Mouse (Mus musculus): ENCODE data around the gene Atp2b2. TPM values are rescaled to one million over a fixed set of nuclear protein-coding genes. Genes with fewer than 3 reads are reported as not detected.

Gene Atp2b2
- polyA plus RNA-seq, 1 experiment from 2014 or later: 0.06 TPM

DNA sequence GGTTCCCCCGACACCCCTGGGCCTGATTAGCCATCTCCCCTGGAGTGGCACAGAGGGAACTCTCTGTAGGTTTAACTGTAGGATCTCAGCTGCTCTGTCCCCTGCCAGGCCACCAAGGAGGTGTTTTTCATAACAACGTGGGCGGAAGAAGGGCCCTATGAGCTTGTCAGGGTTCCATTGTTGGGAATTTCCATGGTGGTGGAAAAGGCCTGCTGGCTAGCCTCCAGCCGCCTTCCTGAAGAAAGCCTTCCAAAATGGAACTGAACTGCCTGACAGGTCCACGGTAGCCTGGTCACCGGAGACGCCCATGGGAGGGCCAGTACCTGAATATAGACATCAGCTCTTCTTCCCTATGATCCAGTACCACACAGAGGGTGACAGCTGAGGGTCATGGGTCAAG is 169.8 kb downstream of the Atp2b2 start:
- H3K27me3 ChIP-seq: peaks cover 29% of the 10 kb centered on the region
- TF ChIP-seq CTCF (IDR thresholded peaks at IDR 0.05): no peak
- in situ Hi-C loops (cut with MboI; ENCODE audit: low pct_unique_long_range_greater_than_20kb): no loop called here
- ATAC-seq (no peak), DNase-seq (ENCODE audit: low read depth, low spot score) (no peak)
- CTCF ChIA-PET: no interaction called here
- POLR2A ChIA-PET: no interaction called here

- in situ Hi-C loops (cut with MboI; ENCODE audit: low pct_unique_long_range_greater_than_20kb): no loop called here
- no peak for ATAC-seq
- DNase-seq (ENCODE audit: low read depth, low spot score): no peak
- TF ChIP-seq CTCF (IDR thresholded peaks at IDR 0.05): no peak
- CTCF ChIA-PET: no interaction called here
- H3K27me3 ChIP-seq: peaks cover 41% of the 10 kb centered on the region
- POLR2A ChIA-PET: no interaction called here
These were observed 171.6 kb downstream of the Atp2b2 start for GRCm38 (mm10) chr6:113870775-113871174.

- no peak for ATAC-seq
- POLR2A ChIA-PET: no interaction called here
- no peak for TF ChIP-seq CTCF (IDR thresholded peaks at IDR 0.05)
- CTCF ChIA-PET: no interaction called here
- in situ Hi-C loops (cut with MboI; ENCODE audit: low pct_unique_long_range_greater_than_20kb): no loop called here
- H3K27me3 ChIP-seq: peaks cover 48% of the 10 kb centered on the region
- DNase-seq (ENCODE audit: low read depth, low spot score): no peak
These were observed 173.9 kb downstream of the Atp2b2 start for GRCm38 (mm10) chr6:113868552-113868951.

GRCm38 (mm10) chr6:113865699-113866098 is 176.7 kb downstream of the Atp2b2 start:
- in situ Hi-C loops (cut with MboI; ENCODE audit: low pct_unique_long_range_greater_than_20kb): no loop called here
- ATAC-seq: peak; percentile 13
- no peak for DNase-seq (ENCODE audit: low read depth, low spot score)
- ChIA-PET POLR2A (no interaction called here), CTCF (no interaction called here)
- H3K27me3 ChIP-seq: peaks cover 33% of the 10 kb centered on the region
- TF ChIP-seq CTCF (IDR thresholded peaks at IDR 0.05): no peak

GRCm38 (mm10) chr6:113864812-113865211 is 177.6 kb downstream of the Atp2b2 start:
- DNase-seq (ENCODE audit: low read depth, low spot score) (no peak), ATAC-seq (no peak)
- ChIA-PET CTCF (no interaction called here), POLR2A (no interaction called here)
- in situ Hi-C loops (cut with MboI; ENCODE audit: low pct_unique_long_range_greater_than_20kb): no loop called here
- peaks cover 32% of the 10 kb centered on the region for H3K27me3 ChIP-seq
- no peak for TF ChIP-seq CTCF (IDR thresholded peaks at IDR 0.05)

DNA sequence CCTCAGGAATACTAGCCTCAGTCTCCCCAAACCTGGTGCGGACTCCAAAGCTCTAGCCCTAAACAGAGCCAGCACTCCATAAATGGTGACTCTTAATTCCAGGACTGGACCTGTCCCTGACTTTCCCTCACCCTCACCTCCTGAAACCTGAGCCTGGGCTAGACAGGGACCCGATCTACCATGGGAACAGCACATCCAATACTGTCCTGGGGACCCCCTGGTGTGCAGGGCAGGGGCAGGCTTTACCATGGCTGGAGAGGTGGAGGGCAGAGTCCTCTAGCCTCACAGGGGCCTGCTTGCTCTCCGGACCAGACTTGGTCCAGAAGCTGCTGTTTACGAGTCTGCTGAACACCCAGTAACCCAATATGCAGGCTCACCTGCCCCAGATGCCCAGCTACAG is 179.5 kb downstream of the Atp2b2 start:
- no peak for TF ChIP-seq CTCF (IDR thresholded peaks at IDR 0.05)
- ChIA-PET CTCF (no interaction called here), POLR2A (interaction anchor here (1.2 kb wide), 1 partner anchor 42 kb away, joined by 13 read pairs; no protein-coding TSS in a partner anchor)
- in situ Hi-C loops (cut with MboI; ENCODE audit: low pct_unique_long_range_greater_than_20kb): no loop called here
- DNase-seq (ENCODE audit: low read depth, low spot score): no peak
- H3K27me3 ChIP-seq: peaks cover 29% of the 10 kb centered on the region
- ATAC-seq: no peak

DNA sequence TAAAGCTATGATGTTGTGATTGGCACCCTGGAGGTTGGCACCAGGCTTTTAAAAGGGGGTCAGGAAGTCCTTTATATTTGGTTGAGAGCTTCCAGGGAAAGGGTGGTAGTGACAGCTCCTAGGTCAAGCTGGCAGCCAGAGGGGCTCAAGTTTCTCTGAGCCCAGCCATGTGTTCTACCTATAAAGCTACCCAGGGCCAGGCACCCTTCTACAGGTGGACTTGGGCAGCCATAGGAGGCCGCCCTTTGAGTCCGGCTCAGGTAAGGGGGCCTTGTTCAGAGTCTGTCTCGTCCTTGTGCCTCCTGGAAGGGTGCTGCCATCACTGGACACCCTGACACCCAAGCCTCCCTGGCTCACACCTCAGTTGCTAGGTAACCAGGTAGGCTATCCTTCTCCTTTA is 180.5 kb downstream of the Atp2b2 start:
- ATAC-seq: no peak
- no peak for DNase-seq (ENCODE audit: low read depth, low spot score)
- TF ChIP-seq CTCF (IDR thresholded peaks at IDR 0.05): no peak
- ChIA-PET CTCF (no interaction called here), POLR2A (no interaction called here)
- H3K27me3 ChIP-seq: peaks cover 24% of the 10 kb centered on the region
- in situ Hi-C loops (cut with MboI; ENCODE audit: low pct_unique_long_range_greater_than_20kb): no loop called here

- in situ Hi-C loops (cut with MboI; ENCODE audit: low pct_unique_long_range_greater_than_20kb): no loop called here
- no peak for ATAC-seq
- ChIA-PET CTCF (no interaction called here), POLR2A (no interaction called here)
- no peak for DNase-seq (ENCODE audit: low read depth, low spot score)
- H3K27me3 ChIP-seq: peaks cover 19% of the 10 kb centered on the region
- TF ChIP-seq CTCF (IDR thresholded peaks at IDR 0.05): no peak
These were observed 181.0 kb downstream of the Atp2b2 start for GRCm38 (mm10) chr6:113861375-113861770.

DNA sequence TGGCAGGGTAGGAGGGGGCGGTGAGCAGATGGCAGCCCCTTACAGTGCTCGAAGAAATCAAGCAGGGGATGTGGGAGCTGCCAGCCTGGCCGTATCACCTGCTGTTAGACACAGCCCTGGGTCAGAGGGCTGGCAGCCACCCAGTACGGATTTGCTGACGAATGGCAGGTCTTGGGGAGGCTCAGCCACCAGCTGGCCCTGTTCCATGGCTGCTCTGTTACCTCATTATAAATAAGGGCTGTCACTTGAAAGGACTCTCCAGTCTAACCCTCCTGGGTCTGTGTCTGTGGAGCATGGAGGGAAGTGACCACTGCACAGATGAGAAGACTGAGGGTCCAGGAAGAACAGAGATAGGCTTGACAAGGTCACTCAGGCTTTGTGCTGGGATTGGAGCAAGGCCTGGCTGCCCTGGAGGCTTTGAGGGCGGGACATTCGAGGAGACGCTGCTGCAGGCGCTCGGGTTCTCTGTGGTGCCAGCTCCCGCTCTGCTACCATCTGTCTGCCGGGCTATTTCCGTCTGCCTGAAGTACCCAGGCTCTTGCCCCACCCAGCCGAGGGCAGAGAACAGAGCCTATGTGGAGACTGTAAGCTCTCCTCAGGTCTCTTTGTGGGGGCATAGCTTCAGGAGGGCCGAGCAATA is 181.6 kb downstream of the Atp2b2 start:
- no peak for ATAC-seq
- TF ChIP-seq CTCF (IDR thresholded peaks at IDR 0.05): no peak
- POLR2A ChIA-PET: no interaction called here
- peaks cover 18% of the 10 kb centered on the region for H3K27me3 ChIP-seq
- CTCF ChIA-PET: no interaction called here
- in situ Hi-C loops (cut with MboI; ENCODE audit: low pct_unique_long_range_greater_than_20kb): no loop called here
- no peak for DNase-seq (ENCODE audit: low read depth, low spot score)

GRCm38 (mm10) chr6:113860023-113860734 is 182.2 kb downstream of the Atp2b2 start:
- peaks cover 12% of the 10 kb centered on the region for H3K27me3 ChIP-seq
- in situ Hi-C loops (cut with MboI; ENCODE audit: low pct_unique_long_range_greater_than_20kb): no loop called here
- TF ChIP-seq CTCF (IDR thresholded peaks at IDR 0.05): no peak
- ChIA-PET CTCF (no interaction called here), POLR2A (no interaction called here)
- ATAC-seq (no peak), DNase-seq (ENCODE audit: low read depth, low spot score) (no peak)

DNA sequence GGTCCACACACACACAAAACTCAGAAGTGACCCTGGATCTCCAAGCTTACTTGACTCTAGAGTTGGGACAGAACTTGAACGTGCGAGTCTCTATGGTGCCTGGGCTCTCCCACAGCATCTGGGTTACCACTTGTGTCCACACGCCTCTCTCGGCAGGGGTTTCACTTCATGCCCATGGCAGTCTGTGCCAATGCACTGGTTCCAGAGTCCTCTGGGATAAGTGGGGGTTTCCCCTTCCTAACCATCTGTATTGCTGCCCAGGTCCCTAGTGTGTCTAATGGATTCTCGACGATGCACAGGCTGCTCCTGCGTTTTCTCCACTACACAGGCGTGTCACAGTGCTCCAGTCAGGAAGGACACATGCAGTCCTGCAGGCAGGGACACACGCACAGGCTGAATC is 184.1 kb downstream of the Atp2b2 start:
- DNase-seq (ENCODE audit: low read depth, low spot score) (no peak), ATAC-seq (no peak)
- CTCF ChIA-PET: no interaction called here
- H3K27me3 ChIP-seq: peaks cover 6% of the 10 kb centered on the region
- POLR2A ChIA-PET: no interaction called here
- in situ Hi-C loops (cut with MboI; ENCODE audit: low pct_unique_long_range_greater_than_20kb): no loop called here
- no peak for TF ChIP-seq CTCF (IDR thresholded peaks at IDR 0.05)
